ENCODE assay signal across 9 mouse cellular contexts in the genomic region with DNA sequence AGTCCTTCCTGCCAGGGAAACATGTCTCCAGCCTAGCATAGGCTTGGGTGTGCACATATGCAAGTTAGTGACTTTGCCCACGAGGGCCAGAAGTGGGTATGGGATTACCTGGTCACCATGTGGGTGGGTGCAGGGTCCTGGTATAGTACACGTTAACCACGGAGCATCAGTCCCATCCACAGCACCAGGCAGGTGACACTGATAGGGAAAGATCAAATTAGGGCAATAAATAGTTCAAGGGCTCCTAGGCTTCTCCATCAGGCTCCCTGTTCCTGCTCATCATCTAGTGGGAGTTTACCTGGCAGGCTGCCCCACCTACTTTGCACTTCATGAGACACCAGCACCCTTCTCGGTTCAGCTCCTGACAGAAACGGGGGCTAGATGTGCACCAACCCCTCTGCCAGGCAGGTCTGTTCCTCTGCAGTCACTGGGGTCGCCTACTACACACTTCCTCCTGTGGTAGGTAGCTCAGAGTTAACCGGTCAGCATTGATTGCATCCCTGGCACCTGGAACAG. TPM values are rescaled to one million over a fixed set of nuclear protein-coding genes. Genes with fewer than 3 reads are reported as not detected.
A peak's percentile ranks its signal among the peaks of the same experiment; 100 is the strongest.
DNase-seq lines count a peak whose midpoint lies in the region; ATAC-seq lines count a peak whose summit lies in the region.
"Had no signal": no experiment of that assay in that cellular context is flagged by ENCODE, and none has a peak within 500 bp of the region (broad histone marks: within the 10 kb centered on the region; RNA-seq: fewer than 3 reads in every experiment).

No protein-coding gene starts in this region.

- DNase-seq in cerebellum, adult 11-12 months: peak; percentile 70
- no peak for DNase-seq in cerebellum, adult 8-10 months
- peak; percentile 47 for DNase-seq in right cerebral cortex, postnatal 4 days
- DNase-seq in right cerebral cortex, postnatal 25 days: no peak
- no peak for DNase-seq in limb, embryonic 10.5 days (ENCODE audit: low spot score)
- DNase-seq in embryo, embryonic 10 days (ENCODE audit: low spot score): no peak
- DNase-seq: heart, postnatal 14 days had no signal

- no peaks in the 10 kb centered on the region for H3K9me3 ChIP-seq in limb, embryonic 10.5 days (replicated peaks)
- no peaks in the 10 kb centered on the region for H3K9me3 ChIP-seq in kidney, embryonic 14.5 days (ENCODE audit: control insufficient read depth, low read length)

- no peak for ATAC-seq in kidney, embryonic 14.5 days (ENCODE audit: low FRiP score, low TSS enrichment)
- no peak for ATAC-seq in granulocyte monocyte progenitor cell, adult 5-6 weeks (replicated peaks; ENCODE audit: poor library complexity, severe bottlenecking)

- peaks cover 22% of the 10 kb centered on the region for H3K36me3 ChIP-seq in limb, embryonic 10.5 days
- peaks cover 17% of the 10 kb centered on the region for H3K36me3 ChIP-seq in kidney, embryonic 14.5 days (ENCODE audit: control insufficient read depth, insufficient read depth, low read length)

- no peak overlapping the region for H3K9ac ChIP-seq in kidney, embryonic 14.5 days (ENCODE audit: low read depth, low read length)

- peaks cover 37% of the 10 kb centered on the region for H3K27me3 ChIP-seq in limb, embryonic 10.5 days (ENCODE audit: low read depth, poor library complexity, severe bottlenecking)
- H3K27me3 ChIP-seq in kidney, embryonic 14.5 days (ENCODE audit: control insufficient read depth, insufficient read depth, low read length): peaks cover 24% of the 10 kb centered on the region

- peak overlapping the region; percentile 83; the same call in 1 of the 2 replicates for H3K4me3 ChIP-seq in limb, embryonic 10.5 days
- H3K4me3 ChIP-seq in kidney, embryonic 14.5 days (ENCODE audit: low read length): no peak overlapping the region

- H3K4me2 ChIP-seq in kidney, embryonic 14.5 days (replicated peaks; ENCODE audit: low read depth, low read length): no peak overlapping the region

- WGBS in limb, embryonic 10.5 days: 41% methylated on average over 7 of the region's 7 CpGs
- whole genome bisulfite sequencing in kidney, embryonic 14.5 days: 42% methylated on average over 7 of the region's 7 CpGs

- peaks cover 58% of the 10 kb centered on the region for H3K4me1 ChIP-seq in limb, embryonic 10.5 days
- peaks cover 10% of the 10 kb centered on the region for H3K4me1 ChIP-seq in kidney, embryonic 14.5 days (ENCODE audit: control insufficient read depth, insufficient read depth, low read length)

- H3K27ac ChIP-seq in limb, embryonic 10.5 days: no peak overlapping the region
- H3K27ac ChIP-seq in kidney, embryonic 14.5 days (ENCODE audit: low read depth, low read length): no peak overlapping the region

RNA-seq across cellular contexts. Expression of a gene that starts 0.9 kb away (rescaled TPM):
- polyA plus RNA-seq in limb, embryonic 10.5 days (2016; fragmentation: Nextera tagmentation; extraction: Ambion mirVana): 0.90 and 2.9 TPM in 2 replicates
- polyA plus RNA-seq in kidney, embryonic 14.5 days (2014; fragmentation: Nextera tagmentation; extraction: Ambion mirVana): 1.0 and 1.4 TPM in 2 replicates
- not detected in 2 replicates for total RNA-seq in granulocyte monocyte progenitor cell, adult 5-6 weeks (2014; fragmentation: Nextera tagmentation)
- total RNA-seq in granulocyte monocyte progenitor cell, adult 5-6 weeks (2017): not detected in 2 replicates

RNA-seq across cellular contexts. Expression of a gene that starts 2.6 kb away (rescaled TPM):
- polyA plus RNA-seq in limb, embryonic 10.5 days (2016; fragmentation: Nextera tagmentation; extraction: Ambion mirVana): 1,092 and 1,255 TPM in 2 replicates
- polyA plus RNA-seq in kidney, embryonic 14.5 days (2014; fragmentation: Nextera tagmentation; extraction: Ambion mirVana): 1,166 and 1,350 TPM in 2 replicates
- 3,725 and 3,829 TPM in 2 replicates for total RNA-seq in granulocyte monocyte progenitor cell, adult 5-6 weeks (2014; fragmentation: Nextera tagmentation)
- total RNA-seq in granulocyte monocyte progenitor cell, adult 5-6 weeks (2017): 2,646 and 2,810 TPM in 2 replicates

RNA-seq across cellular contexts. Expression of a gene that starts 25.5 kb away (rescaled TPM):
- polyA plus RNA-seq in limb, embryonic 10.5 days (2016; fragmentation: Nextera tagmentation; extraction: Ambion mirVana): 58.2 and 60.9 TPM in 2 replicates
- polyA plus RNA-seq in kidney, embryonic 14.5 days (2014; fragmentation: Nextera tagmentation; extraction: Ambion mirVana): 36.1 and 40.5 TPM in 2 replicates
- 35.2 and 45.0 TPM in 2 replicates for total RNA-seq in granulocyte monocyte progenitor cell, adult 5-6 weeks (2014; fragmentation: Nextera tagmentation)
- total RNA-seq in granulocyte monocyte progenitor cell, adult 5-6 weeks (2017): 16.4 and 17.4 TPM in 2 replicates

RNA-seq across cellular contexts. Expression of a gene that starts 33.6 kb away (rescaled TPM):
- 61.2 and 66.2 TPM in 2 replicates for polyA plus RNA-seq in limb, embryonic 10.5 days (2016; fragmentation: Nextera tagmentation; extraction: Ambion mirVana)
- 45.8 and 56.9 TPM in 2 replicates for polyA plus RNA-seq in kidney, embryonic 14.5 days (2014; fragmentation: Nextera tagmentation; extraction: Ambion mirVana)
- 128 and 145 TPM in 2 replicates for total RNA-seq in granulocyte monocyte progenitor cell, adult 5-6 weeks (2014; fragmentation: Nextera tagmentation)
- total RNA-seq in granulocyte monocyte progenitor cell, adult 5-6 weeks (2017): 154 and 157 TPM in 2 replicates

RNA-seq across cellular contexts. Expression of a gene that starts 34.0 kb away (rescaled TPM):
- 14.4 and 18.4 TPM in 2 replicates for polyA plus RNA-seq in limb, embryonic 10.5 days (2016; fragmentation: Nextera tagmentation; extraction: Ambion mirVana)
- 30.2 and 33.6 TPM in 2 replicates for polyA plus RNA-seq in kidney, embryonic 14.5 days (2014; fragmentation: Nextera tagmentation; extraction: Ambion mirVana)
- 4.8 and 6.9 TPM in 2 replicates for total RNA-seq in granulocyte monocyte progenitor cell, adult 5-6 weeks (2014; fragmentation: Nextera tagmentation)
- 3.1 and 5.7 TPM in 2 replicates for total RNA-seq in granulocyte monocyte progenitor cell, adult 5-6 weeks (2017)

Comparison
In these comparisons a context has a peak if more than half of its experiments do, and no peak if none do; other contexts are left out.
1. DNase-seq: peak in cerebellum, adult 11-12 months (single experiment) and right cerebral cortex, postnatal 4 days (single experiment); none in cerebellum, adult 8-10 months (single experiment), right cerebral cortex, postnatal 25 days (single experiment), limb, embryonic 10.5 days (single experiment) and embryo, embryonic 10 days (single experiment).